Mouse (Mus musculus): Measurements from ENCODE around the gene Trappc6a. TPM values are rescaled to one million over a fixed set of nuclear protein-coding genes. Genes with fewer than 3 reads are reported as not detected.
"Not testable (repeated sequence)": the region's sequence is repeated elsewhere in the genome, so short reads cannot be mapped to it uniquely, and the experiment has no call there.

Gene Trappc6a
- total RNA-seq, 2 experiments from 2014 or later: 18.2 to 19.5 TPM

- intact Hi-C loops (cut with DNase I): no loop called here
- no peak for DNase-seq (ENCODE audit: low spot score in 2 of 2)
Measured at GRCm38 (mm10) chr7:19485488-19485887, 22.7 kb upstream of the Trappc6a start.

- DNase-seq (ENCODE audit: low spot score in 2 of 2): no peak
- intact Hi-C loops (cut with DNase I): no loop called here
Measured at GRCm38 (mm10) chr7:19486549-19486948, 21.6 kb upstream of the Trappc6a start.

GRCm38 (mm10) chr7:19489525-19489924, 18.7 kb upstream of the Trappc6a start:
- intact Hi-C loops (cut with DNase I): no loop called here
- no peak for DNase-seq (ENCODE audit: low spot score in 2 of 2)

- no peak for DNase-seq (ENCODE audit: low spot score in 2 of 2)
- intact Hi-C loops (cut with DNase I): no loop called here
Measured at GRCm38 (mm10) chr7:19491731-19492130, 16.5 kb upstream of the Trappc6a start.

- DNase-seq (ENCODE audit: low spot score in 2 of 2): no peak
- intact Hi-C loops (cut with DNase I): no loop called here
Measured at GRCm38 (mm10) chr7:19494751-19495474, 13.3 kb upstream of the Trappc6a start.

- DNase-seq (ENCODE audit: low spot score in 2 of 2): no peak
- intact Hi-C loops (cut with DNase I): no loop called here
Measured at GRCm38 (mm10) chr7:19495521-19496213, 12.5 kb upstream of the Trappc6a start.

GRCm38 (mm10) chr7:19496214-19496555, 12.0 kb upstream of the Trappc6a start:
- intact Hi-C loops (cut with DNase I): no loop called here
- DNase-seq (ENCODE audit: low spot score in 2 of 2): no peak

- intact Hi-C loops (cut with DNase I): no loop called here
- DNase-seq (ENCODE audit: low spot score in 2 of 2): no peak
Measured at GRCm38 (mm10) chr7:19498326-19498725, 9.9 kb upstream of the Trappc6a start.

- no peak for DNase-seq (ENCODE audit: low spot score in 2 of 2)
- intact Hi-C loops (cut with DNase I): no loop called here
Measured at GRCm38 (mm10) chr7:19500420-19501363, 7.5 kb upstream of the Trappc6a start.

GRCm38 (mm10) chr7:19501658-19502057, 6.5 kb upstream of the Trappc6a start:
- intact Hi-C loops (cut with DNase I): no loop called here
- no peak for DNase-seq (ENCODE audit: low spot score in 2 of 2)

GRCm38 (mm10) chr7:19503481-19504068, 4.6 kb upstream of the Trappc6a start:
- no peak for DNase-seq (ENCODE audit: low spot score in 2 of 2)

GRCm38 (mm10) chr7:19506326-19506725, 1.9 kb upstream of the Trappc6a start:
- intact Hi-C loops (cut with DNase I): loop anchor here (5.0 kb wide), 2 partner anchors 49 to 56 kb away; partner anchors contain the start of genes Mark4 and Ppp1r37
- no peak for DNase-seq (ENCODE audit: low spot score in 2 of 2)

More at GRCm38 (mm10) chr7:19503481-19504068, 4.6 kb upstream of the Trappc6a start:
- intact Hi-C loops (cut with DNase I): no loop called here

- peak in 1 of 2 experiments; percentile 46 for DNase-seq (ENCODE audit: low spot score in 2 of 2)
- intact Hi-C loops (cut with DNase I): loop anchor here (5.0 kb wide), 2 partner anchors 50 to 55 kb away; partner anchors contain the start of genes Mark4 and Ppp1r37
Measured at GRCm38 (mm10) chr7:19506969-19507611, 1.1 kb upstream of the Trappc6a start.

GRCm38 (mm10) chr7:19507612-19507981, 598 bp upstream of the Trappc6a start:
- DNase-seq (ENCODE audit: low spot score in 2 of 2): no peak
- intact Hi-C loops (cut with DNase I): loop anchor here (5.0 kb wide), 2 partner anchors 50 to 55 kb away; partner anchors contain the start of genes Mark4 and Ppp1r37

GRCm38 (mm10) chr7:19508924-19509568, 851 bp downstream of the Trappc6a start:
- no peak for DNase-seq (ENCODE audit: low spot score in 2 of 2)

GRCm38 (mm10) chr7:19509786-19510185, 1.6 kb downstream of the Trappc6a start:
- intact Hi-C loops (cut with DNase I): loop anchor here (5.0 kb wide), 2 partner anchors 52 to 53 kb away; partner anchors contain the start of genes Mark4 and Ppp1r37
- no peak for DNase-seq (ENCODE audit: low spot score in 2 of 2)

More at GRCm38 (mm10) chr7:19508924-19509568, 851 bp downstream of the Trappc6a start:
- intact Hi-C loops (cut with DNase I): loop anchor here (5.0 kb wide), 2 partner anchors 52 to 53 kb away; partner anchors contain the start of genes Mark4 and Ppp1r37

- DNase-seq (ENCODE audit: low spot score in 2 of 2); intact Hi-C loops (cut with DNase I): not testable (repeated sequence)
Measured at GRCm38 (mm10) chr7:19511934-19512333, 3.7 kb downstream of the Trappc6a start.

- intact Hi-C loops (cut with DNase I): no loop called here
- DNase-seq (ENCODE audit: low spot score in 2 of 2): no peak
Measured at GRCm38 (mm10) chr7:19512353-19512752, 4.2 kb downstream of the Trappc6a start.
